ENCODE assay signal across 8 mouse cellular contexts in the genomic region with DNA sequence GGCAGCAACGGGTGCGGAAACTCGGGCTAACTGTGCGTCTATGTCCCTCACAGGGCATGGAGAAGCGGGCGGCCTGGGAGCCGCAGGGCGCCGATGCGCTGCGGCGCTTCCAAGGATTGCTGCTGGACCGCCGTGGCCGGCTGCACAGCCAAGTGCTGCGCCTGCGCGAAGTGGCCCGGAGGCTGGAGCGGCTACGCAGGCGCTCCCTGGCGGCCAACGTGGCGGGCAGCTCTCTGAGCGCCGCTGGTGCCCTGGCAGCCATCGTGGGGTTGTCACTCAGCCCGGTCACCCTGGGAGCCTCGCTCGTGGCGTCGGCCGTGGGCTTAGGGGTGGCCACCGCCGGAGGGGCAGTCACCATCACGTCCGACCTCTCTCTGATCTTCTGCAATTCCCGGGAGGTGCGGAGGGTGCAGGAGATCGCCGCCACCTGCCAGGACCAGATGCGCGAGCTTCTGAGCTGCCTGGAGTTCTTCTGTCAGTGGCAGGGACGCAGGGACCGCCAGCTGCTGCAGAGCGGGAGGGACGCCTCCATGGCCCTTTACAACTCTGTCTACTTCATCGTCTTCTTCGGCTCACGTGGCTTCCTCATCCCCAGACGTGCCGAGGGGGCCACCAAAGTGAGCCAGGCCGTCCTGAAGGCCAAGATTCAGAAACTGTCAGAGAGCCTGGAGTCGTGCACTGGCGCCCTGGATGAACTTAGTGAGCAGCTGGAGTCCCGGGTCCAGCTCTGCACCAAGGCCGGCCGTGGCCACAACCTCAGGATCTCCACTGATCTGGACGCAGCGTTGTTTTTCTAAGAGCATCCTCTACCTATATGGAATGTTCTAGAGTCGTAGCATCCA. TPM values are rescaled to one million over a fixed set of nuclear protein-coding genes. Genes with fewer than 3 reads are reported as not detected.
DNase-seq lines count a peak whose midpoint lies in the region; ATAC-seq and TF ChIP-seq lines count a peak whose summit lies in the region.

No protein-coding gene starts in this region.

- no peaks in the 10 kb centered on the region for H3K36me3 ChIP-seq in hindbrain, embryonic 11.5 days (ENCODE audit: control insufficient read depth, insufficient read depth, low read length)
- H3K36me3 ChIP-seq in lung, postnatal 0 days (ENCODE audit: insufficient read depth, low read length) = no peaks in the 10 kb centered on the region

- H3K9ac ChIP-seq in hindbrain, embryonic 11.5 days (ENCODE audit: low read depth, low read length) = peak overlapping the region; percentile 62
- H3K9ac ChIP-seq in lung, postnatal 0 days (replicated peaks; ENCODE audit: low read depth) = peak overlapping the region; percentile 43

- WGBS in hindbrain, embryonic 11.5 days = 3% methylated on average over 59 of the region's 62 CpGs
- WGBS in lung, postnatal 0 days = 6% methylated on average over 62 of the region's 62 CpGs

- peak overlapping the region; percentile 76 for H3K4me2 ChIP-seq in hindbrain, embryonic 11.5 days (replicated peaks; ENCODE audit: low read depth, low read length)
- H3K4me2 ChIP-seq in lung, postnatal 0 days (replicated peaks; ENCODE audit: low read depth, low read length) = peak overlapping the region; percentile 84

- no peak for TF ChIP-seq EP300 in lung, postnatal 0 days (IDR thresholded peaks at IDR 0.05)

- DNase-seq in MN1 (ENCODE audit: low spot score) = peak; percentile 94
- peak; percentile 92 for DNase-seq in cerebellum, adult 9-11 months
- peak; percentile 68 to 90 for DNase-seq in frontal cortex, adult 2 months (ENCODE audit: extremely low spot score in 1 of 2, low spot score in 1 of 2)
- peak; percentile 95 for DNase-seq in hindbrain, embryonic 11.5 days (ENCODE audit: low spot score)
- peak; percentile 86 for DNase-seq in layer of hippocampus, adult 9-11 months
- DNase-seq in lung, postnatal 0 days (ENCODE audit: low spot score) = peak; percentile 95
- DNase-seq in ovary, postnatal 10 days (ENCODE audit: low spot score) = peak; percentile 77
- peak; percentile 81 for DNase-seq in thymus, postnatal 0 days (ENCODE audit: low spot score)

- ATAC-seq in hindbrain, embryonic 11.5 days (ENCODE audit: low FRiP score) = peak; percentile 93
- peak; percentile 89 for ATAC-seq in lung, postnatal 0 days

- peak; percentile 91 for TF ChIP-seq CTCF in lung, postnatal 0 days (IDR thresholded peaks at IDR 0.05)

- H3K4me1 ChIP-seq in hindbrain, embryonic 11.5 days (replicated peaks; ENCODE audit: control insufficient read depth, insufficient read depth, low read length) = 0 out of 2 replicates have a peak, but pooled peaks cover 2% of the 10 kb centered on the region
- H3K4me1 ChIP-seq in lung, postnatal 0 days (ENCODE audit: insufficient read depth, low read depth, low read length) = no peaks in the 10 kb centered on the region; the same call in 1 of the 2 replicates

- H3K27ac ChIP-seq in hindbrain, embryonic 11.5 days (ENCODE audit: low read depth, low read length) = no peak overlapping the region
- H3K27ac ChIP-seq in lung, postnatal 0 days (ENCODE audit: low read length) = peak overlapping the region; percentile 16; the same call in 1 of the 2 replicates

- peak overlapping the region; percentile 52 for H3K4me3 ChIP-seq in hindbrain, embryonic 11.5 days (ENCODE audit: low read depth, low read length)
- peak overlapping the region; percentile 49 for H3K4me3 ChIP-seq in lung, postnatal 0 days (ENCODE audit: low read depth, low read length)

- no peaks in the 10 kb centered on the region for H3K27me3 ChIP-seq in hindbrain, embryonic 11.5 days (ENCODE audit: control insufficient read depth, insufficient read depth, low read length)
- H3K27me3 ChIP-seq in lung, postnatal 0 days (replicated peaks; ENCODE audit: insufficient read depth, low read length) = no peaks in the 10 kb centered on the region

- no peaks in the 10 kb centered on the region for H3K9me3 ChIP-seq in hindbrain, embryonic 11.5 days (ENCODE audit: control insufficient read depth, low read length)
- no peaks in the 10 kb centered on the region for H3K9me3 ChIP-seq in lung, postnatal 0 days (ENCODE audit: low read length)

RNA-seq across cellular contexts. Expression of gene Apold1, which starts 2.2 kb away (rescaled TPM):
- polyA plus RNA-seq in frontal cortex, adult 2 months (2012; rRNA removed) = 11.7 and 14.8 TPM in 2 replicates
- polyA plus RNA-seq in hindbrain, embryonic 11.5 days (2014; fragmentation: Nextera tagmentation; extraction: Ambion mirVana) = 3.0 and 3.7 TPM in 2 replicates
- 3.5 and 4.2 TPM in 2 replicates for polyA plus RNA-seq in lung, postnatal 0 days (2015; fragmentation: Nextera tagmentation; extraction: Ambion mirVana)
- polyA plus RNA-seq in thymus, postnatal 0 days (2015; fragmentation: Nextera tagmentation; extraction: Ambion mirVana) = 3.2 and 4.4 TPM in 2 replicates

RNA-seq across cellular contexts. Expression of gene Ddx47, which starts 27.7 kb away (rescaled TPM):
- 76.1 and 81.4 TPM in 2 replicates for polyA plus RNA-seq in frontal cortex, adult 2 months (2012; rRNA removed)
- polyA plus RNA-seq in hindbrain, embryonic 11.5 days (2014; fragmentation: Nextera tagmentation; extraction: Ambion mirVana) = 101 and 102 TPM in 2 replicates
- polyA plus RNA-seq in lung, postnatal 0 days (2015; fragmentation: Nextera tagmentation; extraction: Ambion mirVana) = 91.6 and 97.1 TPM in 2 replicates
- 117 and 122 TPM in 2 replicates for polyA plus RNA-seq in thymus, postnatal 0 days (2015; fragmentation: Nextera tagmentation; extraction: Ambion mirVana)
